Mouse (Mus musculus) embryonic facial prominence, embryonic 14.5 days (tissue): ENCODE results near the gene Tpst2. TPM values are rescaled to one million over a fixed set of nuclear protein-coding genes. Genes with fewer than 3 reads are reported as not detected.
"Not testable (repeated sequence)": the region's sequence is repeated elsewhere in the genome, so short reads cannot be mapped to it uniquely, and the experiment has no call there.

Source experiments
- ATAC-seq: fragments of 200-750 bp; cut with Nextera tagmentation; 2 replicates; pipeline ENCODE4 v1.8.0; 2017; ENCODE audit warnings: low read depth, moderate number of reproducible peaks, moderate TSS enrichment
- DNase-seq: peaks from one replicate; pipeline ENCODE4 v3.0.0-alpha.2; 2015; ENCODE audit warnings: low spot score
- H3K27ac ChIP-seq: fragments of 300-500 bp; sonication (generic); replicated peaks from 2 replicates; pipeline ENCODE4 v1.5.1; 2014; ENCODE audit warnings: low read depth, mild to moderate bottlenecking, low read length, moderate library complexity
- H3K27me3 ChIP-seq: fragments of 300-500 bp; sonication (generic); replicated peaks from 2 replicates; pipeline ENCODE4 v1.6.1; 2014; ENCODE audit warnings: low read length; ENCODE audit not compliant: control insufficient read depth, insufficient read depth
- H3K36me3 ChIP-seq: fragments of 300-500 bp; sonication (generic); 2 replicates; pipeline ENCODE4 v1.6.1; 2014; ENCODE audit warnings: low read length, mixed read lengths; ENCODE audit not compliant: control insufficient read depth, insufficient read depth
- H3K4me1 ChIP-seq: fragments of 300-500 bp; sonication (generic); 2 replicates; pipeline ENCODE4 v1.6.1; 2014; ENCODE audit warnings: antibody characterized with exemption, low read length; ENCODE audit not compliant: control insufficient read depth, insufficient read depth
- H3K4me2 ChIP-seq: fragments of 300-500 bp; sonication (generic); 2 replicates; pipeline ENCODE4 v1.6.1; 2014; ENCODE audit warnings: low read depth, mild to moderate bottlenecking, low read length, moderate library complexity, mixed read lengths
- H3K4me3 ChIP-seq: fragments of 300-500 bp; sonication (generic); 2 replicates; pipeline ENCODE4 v1.5.1; 2014; ENCODE audit warnings: low read depth, mild to moderate bottlenecking, low read length
- H3K9ac ChIP-seq: fragments of 300-500 bp; sonication (generic); 2 replicates; pipeline ENCODE4 v1.6.1; 2014; ENCODE audit warnings: low read depth, mild to moderate bottlenecking, low read length, moderate library complexity, mixed read lengths
- H3K9me3 ChIP-seq: fragments of 300-500 bp; sonication (generic); 2 replicates; pipeline ENCODE4 v1.6.1; 2016; ENCODE audit warnings: low read length; ENCODE audit not compliant: control insufficient read depth
- WGBS: fragments of 180-500 bp; shearing (Covaris S2); extraction: QIAGEN DNeasy Blood & Tissue Kit; methylation state at CpG from one replicate; pipeline ENCODE4 v1.1.7; 2014; 5-methylcytosine and 5-hydroxymethylcytosine counted together
- polyA plus RNA-seq: library from polyadenylated mRNA; unstranded; fragments of >200 nt; fragmentation: Nextera tagmentation; extraction: Ambion mirVana; gene quantifications from 2 replicates; pipeline ENCODE4 v1.2.1, GENCODE M21; 2014

Tpst2 gene
- polyA plus RNA-seq, 1 experiment from 2014 or later = 46.9 TPM

DNA sequence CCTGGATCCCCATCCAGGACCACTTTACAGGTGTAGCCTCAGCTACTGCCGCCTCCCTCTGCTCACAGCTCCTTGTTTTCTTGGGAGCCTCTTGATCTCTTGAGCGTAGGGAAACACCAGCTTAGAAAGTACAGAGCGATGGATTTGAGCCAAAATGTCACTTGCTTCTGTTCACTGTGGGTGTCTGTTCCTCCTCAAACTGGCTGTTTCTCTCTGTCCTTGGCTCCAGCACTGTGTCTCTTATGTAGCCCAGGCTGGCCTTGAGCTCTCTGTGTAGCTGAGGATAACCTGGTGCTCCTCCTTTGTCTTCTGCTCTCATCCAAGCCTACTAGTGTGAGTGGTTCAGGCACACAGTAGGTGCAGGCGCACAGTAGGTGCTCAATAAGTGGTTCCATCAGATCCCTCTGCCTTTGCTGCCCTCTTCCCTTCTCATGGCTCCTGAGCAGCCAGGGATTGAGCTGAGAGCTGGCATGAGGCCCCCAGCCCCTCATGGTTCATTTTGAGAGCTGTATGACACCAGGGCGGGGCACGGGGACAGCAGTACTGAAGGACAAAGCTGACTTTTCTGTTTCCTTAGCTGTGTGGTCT lies 24.3 kb downstream of the Tpst2 start:
- H3K27ac ChIP-seq = no peak overlapping the region
- H3K36me3 ChIP-seq = 0 out of 2 replicates have a peak, but pooled peaks cover under 1% of the 10 kb centered on the region
- H3K27me3 ChIP-seq = no peaks in the 10 kb centered on the region
- DNase-seq (no peak), ATAC-seq (no peak)
- H3K4me3 ChIP-seq = no peak overlapping the region
- WGBS = 88% methylated on average over 6 of the region's 6 CpGs
- no peak overlapping the region for H3K9ac ChIP-seq
- no peaks in the 10 kb centered on the region for H3K9me3 ChIP-seq
- no peaks in the 10 kb centered on the region for H3K4me1 ChIP-seq
- no peak overlapping the region for H3K4me2 ChIP-seq

DNA sequence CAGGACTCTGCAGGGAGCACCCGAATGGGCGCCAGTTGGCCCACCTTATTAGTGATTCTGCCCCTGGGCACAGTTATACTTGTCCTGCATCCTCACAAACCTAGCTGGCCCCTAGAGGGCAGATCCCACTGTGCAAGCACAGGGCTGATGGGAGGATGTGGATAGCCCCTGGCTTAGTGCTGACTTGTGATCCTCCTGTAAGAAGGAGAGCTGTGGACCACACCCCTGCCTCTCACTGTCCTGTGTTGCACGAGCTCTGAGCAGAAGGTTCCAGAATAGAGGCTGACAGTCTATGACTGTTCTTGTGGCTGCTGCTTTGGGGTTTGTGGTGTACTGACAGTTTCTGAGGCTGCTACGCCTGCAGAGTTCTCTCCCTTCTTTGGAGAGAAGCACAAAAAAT lies 25.2 kb downstream of the Tpst2 start:
- Histone ChIP-seq H3K36me3 (peaks cover 6% of the 10 kb centered on the region; the same call in 1 of the 2 replicates), H3K27me3 (no peaks in the 10 kb centered on the region), H3K4me1 (no peaks in the 10 kb centered on the region), H3K27ac (no peak overlapping the region), H3K4me2 (no peak overlapping the region), H3K4me3 (no peak overlapping the region), H3K9me3 (no peaks in the 10 kb centered on the region), H3K9ac (no peak overlapping the region)
- WGBS = 72% methylated on average over 4 of the region's 4 CpGs
- DNase-seq (no peak), ATAC-seq (no peak)

DNA sequence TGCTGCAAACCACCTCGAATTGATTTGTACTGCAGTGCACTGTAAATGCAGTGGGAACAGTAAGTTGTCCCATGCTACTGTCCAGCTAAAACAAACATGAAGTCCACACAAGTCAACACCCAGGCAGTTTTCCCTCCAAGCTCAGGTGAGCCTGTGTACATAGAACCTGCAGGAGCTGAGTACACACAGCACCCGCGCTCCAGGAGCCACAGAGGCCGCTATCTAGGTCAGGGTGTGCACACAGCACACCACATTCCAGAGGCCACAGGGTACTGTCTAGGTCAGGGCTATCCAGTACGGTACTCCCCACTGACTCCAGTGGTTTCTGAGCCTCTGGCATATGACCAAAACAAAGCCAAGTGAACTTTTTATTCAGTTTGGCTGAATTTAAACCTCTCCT lies 25.8 kb downstream of the Tpst2 start:
- peaks cover 7% of the 10 kb centered on the region; the same call in 1 of the 2 replicates for H3K36me3 ChIP-seq
- no peak overlapping the region for H3K9ac ChIP-seq
- no peaks in the 10 kb centered on the region for H3K4me1 ChIP-seq
- H3K9me3 ChIP-seq = no peaks in the 10 kb centered on the region
- ATAC-seq (no peak), DNase-seq (no peak)
- H3K27me3 ChIP-seq = no peaks in the 10 kb centered on the region
- H3K4me2 ChIP-seq = no peak overlapping the region
- WGBS = 78% methylated on average over 5 of the region's 5 CpGs
- H3K27ac ChIP-seq = no peak overlapping the region
- H3K4me3 ChIP-seq = no peak overlapping the region

DNA sequence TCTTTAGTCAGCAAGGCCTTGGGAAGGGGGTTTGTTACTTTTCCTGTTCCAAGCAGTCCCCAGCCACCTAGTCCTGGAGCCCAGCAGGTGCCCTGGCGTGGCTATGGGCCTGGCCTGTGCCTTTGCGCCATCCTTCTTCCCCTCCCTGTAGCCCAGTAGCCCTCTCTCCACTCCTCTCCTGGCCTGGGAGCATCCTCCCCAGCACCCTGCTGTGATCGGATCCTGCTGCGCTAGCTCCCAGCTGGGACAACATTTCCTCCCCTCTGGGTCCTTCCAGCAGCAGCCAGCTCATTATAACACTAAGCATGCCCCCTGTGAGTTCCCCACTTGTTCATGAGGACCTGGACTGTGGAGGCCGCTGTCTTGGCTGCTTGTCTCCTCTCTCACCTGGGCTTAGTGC lies 29.4 kb downstream of the Tpst2 start:
- H3K36me3 ChIP-seq = peaks cover 37% of the 10 kb centered on the region
- no peak for ATAC-seq
- no peak overlapping the region for H3K4me3 ChIP-seq

DNA sequence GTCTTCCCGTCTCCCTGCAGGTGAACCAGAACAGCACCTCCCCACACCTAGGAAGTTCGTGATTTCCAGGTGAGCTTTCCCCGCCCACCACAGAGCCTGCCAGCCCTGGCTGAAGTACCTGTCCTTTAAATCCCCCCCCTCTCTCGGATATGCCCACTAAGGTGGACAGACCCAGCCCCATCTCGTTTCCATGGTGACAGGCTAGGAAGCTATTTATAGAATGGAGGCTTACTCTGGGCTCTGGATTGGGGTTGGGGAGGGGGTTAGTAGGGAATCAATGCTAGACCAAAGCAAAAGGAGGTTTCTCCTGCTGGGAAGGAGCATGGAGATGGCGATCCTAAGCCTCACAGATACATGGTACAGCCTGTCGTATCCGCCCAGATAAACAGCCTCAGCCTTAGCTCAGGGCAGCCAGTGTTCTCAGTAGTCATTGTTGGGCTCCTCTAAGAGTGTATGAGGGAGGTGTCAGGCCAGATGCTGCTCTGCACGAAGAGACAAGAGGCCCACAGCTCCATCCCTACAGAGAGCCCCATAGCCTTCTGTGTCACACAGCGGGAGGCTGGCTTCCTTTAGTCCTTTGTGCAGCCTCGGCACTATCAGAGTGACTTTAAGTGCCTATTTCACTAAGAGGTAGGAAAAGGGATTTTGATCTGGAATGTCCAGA lies 36.9 kb downstream of the Tpst2 start:
- Histone ChIP-seq H3K4me2 (no peak overlapping the region), H3K36me3 (peaks cover 65% of the 10 kb centered on the region), H3K9ac (no peak overlapping the region), H3K27me3 (no peaks in the 10 kb centered on the region), H3K4me3 (no peak overlapping the region), H3K27ac (no peak overlapping the region), H3K9me3 (no peaks in the 10 kb centered on the region), H3K4me1 (no peaks in the 10 kb centered on the region)
- DNase-seq (no peak), ATAC-seq (no peak; the same call in 1 of the 2 replicates)
- WGBS = 81% methylated on average over 11 of the region's 11 CpGs

More for the DNA sequence above, 29.4 kb downstream of the Tpst2 start:
- H3K4me2 ChIP-seq = no peak overlapping the region
- no peaks in the 10 kb centered on the region for H3K9me3 ChIP-seq
- H3K27me3 ChIP-seq = no peaks in the 10 kb centered on the region
- no peak overlapping the region for H3K9ac ChIP-seq
- DNase-seq = no peak
- no peaks in the 10 kb centered on the region for H3K4me1 ChIP-seq
- no peak overlapping the region for H3K27ac ChIP-seq
- WGBS = 66% methylated on average over 5 of the region's 5 CpGs

DNA sequence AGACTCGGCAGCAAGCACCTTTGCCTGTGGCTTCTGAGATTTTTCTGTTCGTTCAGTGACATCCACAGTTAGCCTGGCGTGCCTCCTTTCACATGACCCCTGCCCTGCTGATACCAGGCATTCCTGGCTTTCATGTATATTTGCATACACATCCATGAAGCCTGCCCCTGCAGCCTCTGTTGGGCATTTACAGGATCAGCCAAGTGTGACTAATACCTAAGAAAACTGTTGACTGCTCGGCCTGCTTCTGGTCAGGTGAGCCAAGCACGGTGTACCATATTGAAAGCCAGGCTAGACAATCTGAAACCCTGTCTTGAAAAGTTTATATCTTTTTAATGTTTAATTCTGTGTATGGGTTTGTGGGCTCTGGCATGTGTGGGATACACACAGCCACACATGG lies 40.0 kb downstream of the Tpst2 start:
- H3K36me3 ChIP-seq = peaks cover 36% of the 10 kb centered on the region; the same call in 1 of the 2 replicates
- WGBS = 83% methylated on average over 5 of the region's 5 CpGs
- H3K27me3 ChIP-seq = no peaks in the 10 kb centered on the region
- H3K27ac ChIP-seq = no peak overlapping the region
- no peak overlapping the region for H3K4me2 ChIP-seq
- no peak for ATAC-seq
- H3K4me3 ChIP-seq = no peak overlapping the region
- H3K4me1 ChIP-seq = no peaks in the 10 kb centered on the region
- H3K9ac ChIP-seq = no peak overlapping the region
- no peak for DNase-seq
- H3K9me3 ChIP-seq = no peaks in the 10 kb centered on the region

DNA sequence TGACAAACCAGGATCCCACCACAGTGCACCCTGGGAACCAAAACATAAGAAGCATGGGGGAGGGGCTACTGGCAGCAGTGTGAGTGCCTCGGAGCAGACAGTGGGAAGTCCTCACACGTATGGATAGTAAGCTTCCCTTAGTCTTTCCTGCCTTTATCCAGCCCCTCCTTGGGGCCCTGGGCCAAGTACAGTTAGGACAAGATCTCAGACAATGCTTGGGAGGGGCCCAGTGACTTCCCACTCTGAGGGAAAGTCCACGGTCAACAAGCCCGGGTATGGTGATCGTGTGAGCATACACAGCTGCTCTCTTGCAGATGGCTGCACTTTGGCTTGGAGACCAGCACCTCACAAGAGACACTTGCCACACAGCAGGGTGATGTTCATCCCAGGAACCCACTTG lies 40.8 kb downstream of the Tpst2 start:
- WGBS = 56% methylated on average over 5 of the region's 5 CpGs
- H3K27ac ChIP-seq = no peak overlapping the region

DNA sequence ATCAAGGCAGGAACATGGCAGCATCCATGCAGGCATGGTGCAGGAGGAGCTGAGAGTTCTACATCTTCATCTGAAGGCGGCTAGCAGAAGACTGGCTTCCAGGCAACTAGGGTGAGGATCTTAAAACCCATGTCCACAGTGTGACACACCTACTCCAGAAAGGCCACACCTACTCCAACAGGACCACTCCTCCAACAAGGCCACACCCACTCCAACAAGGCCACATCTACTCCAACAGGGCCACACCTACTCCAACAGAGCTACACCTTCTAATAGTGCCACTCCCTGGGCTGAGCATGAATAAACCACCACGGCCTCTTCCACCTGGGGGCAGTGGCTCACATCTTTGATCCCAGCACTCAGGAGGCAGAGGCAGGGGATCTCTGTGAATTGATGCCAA lies 42.9 kb downstream of the Tpst2 start:
- not testable (repeated sequence) for H3K4me3 ChIP-seq, H3K4me1 ChIP-seq, ATAC-seq, H3K4me2 ChIP-seq, H3K27ac ChIP-seq, H3K9ac ChIP-seq, DNase-seq, H3K9me3 ChIP-seq, H3K27me3 ChIP-seq
- peaks cover 19% of the 10 kb centered on the region; the same call in 1 of the 2 replicates for H3K36me3 ChIP-seq
- WGBS = 55% methylated on average over 2 of the region's 2 CpGs

More for the DNA sequence above, 40.8 kb downstream of the Tpst2 start:
- peak; percentile 19 for DNase-seq
- H3K4me1 ChIP-seq = no peaks in the 10 kb centered on the region
- no peak overlapping the region for H3K4me3 ChIP-seq
- H3K9me3 ChIP-seq = no peaks in the 10 kb centered on the region
- no peak for ATAC-seq
- no peak overlapping the region for H3K4me2 ChIP-seq
- no peaks in the 10 kb centered on the region for H3K27me3 ChIP-seq
- H3K9ac ChIP-seq = no peak overlapping the region
- peaks cover 30% of the 10 kb centered on the region; the same call in 1 of the 2 replicates for H3K36me3 ChIP-seq

DNA sequence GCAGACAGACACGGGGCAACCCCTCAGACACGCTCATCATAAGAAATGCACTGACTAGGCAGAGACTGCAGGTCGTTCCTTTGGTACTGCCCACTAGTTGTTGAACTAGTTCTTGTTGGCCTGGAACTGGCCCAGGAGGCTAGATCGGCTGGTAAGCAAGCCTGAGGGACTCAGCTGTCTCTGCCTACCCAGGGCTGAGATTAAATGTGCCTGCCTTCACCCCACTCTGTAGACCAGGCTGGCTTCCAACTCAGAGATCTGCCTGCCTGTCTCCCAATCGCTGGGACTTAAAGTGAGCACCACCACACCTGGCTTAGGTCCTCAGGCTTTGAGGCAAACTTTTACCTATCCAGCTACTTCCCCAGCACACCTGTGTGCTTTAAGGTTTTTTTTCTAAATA lies 43.9 kb downstream of the Tpst2 start:
- H3K4me1 ChIP-seq = peaks cover 5% of the 10 kb centered on the region; the same call in 1 of the 2 replicates
- H3K4me3 ChIP-seq = no peak overlapping the region
- H3K36me3 ChIP-seq = peaks cover 10% of the 10 kb centered on the region; the same call in 1 of the 2 replicates
- no peak for DNase-seq
- no peak for ATAC-seq
- no peaks in the 10 kb centered on the region for H3K9me3 ChIP-seq
- no peak overlapping the region for H3K9ac ChIP-seq
- 72% methylated on average over 5 of the region's 5 CpGs for WGBS
- no peak overlapping the region for H3K27ac ChIP-seq
- no peaks in the 10 kb centered on the region for H3K27me3 ChIP-seq
- H3K4me2 ChIP-seq = no peak overlapping the region
